Mouse (Mus musculus): ENCODE data around the gene Dot1l. TPM values are rescaled to one million over a fixed set of nuclear protein-coding genes. Genes with fewer than 3 reads are reported as not detected.

Dot1l gene
- polyA plus RNA-seq, 1 experiment from 2014 or later, result 19.2 TPM

- H3K4me3 ChIP-seq (ENCODE audit: low read length), result no peak overlapping the region
- H3K9me3 ChIP-seq (replicated peaks; ENCODE audit: control insufficient read depth, low read length), result no peaks in the 10 kb centered on the region
- H3K27ac ChIP-seq (ENCODE audit: low read length), result no peak overlapping the region
- no peaks in the 10 kb centered on the region for H3K36me3 ChIP-seq (ENCODE audit: control insufficient read depth, insufficient read depth)
- H3K4me2 ChIP-seq (ENCODE audit: low read depth, low read length), result no peak overlapping the region
- no peaks in the 10 kb centered on the region for H3K27me3 ChIP-seq (ENCODE audit: control insufficient read depth, insufficient read depth, low read length)
- no peak for ATAC-seq (replicated peaks; ENCODE audit: extremely low read depth, insufficient read depth, low FRiP score)
- 47% methylated on average over 2 of the region's 2 CpGs for WGBS
- H3K4me1 ChIP-seq (ENCODE audit: control insufficient read depth, insufficient read depth, low read length), result 0 out of 2 replicates have a peak, but pooled peaks cover 2% of the 10 kb centered on the region
- no peak overlapping the region for H3K9ac ChIP-seq (ENCODE audit: low read length)
Measured at GRCm38 (mm10) chr10:80821991-80822390, 67.0 kb downstream of the Dot1l start.

- Histone ChIP-seq H3K4me3 (ENCODE audit: low read length) (no peak overlapping the region), H3K4me2 (ENCODE audit: low read depth, low read length) (no peak overlapping the region), H3K27ac (ENCODE audit: low read length) (no peak overlapping the region), H3K4me1 (ENCODE audit: control insufficient read depth, insufficient read depth, low read length) (peaks cover 2% of the 10 kb centered on the region; the same call in 1 of the 2 replicates), H3K9ac (ENCODE audit: low read length) (no peak overlapping the region), H3K27me3 (ENCODE audit: control insufficient read depth, insufficient read depth, low read length) (no peaks in the 10 kb centered on the region), H3K36me3 (ENCODE audit: control insufficient read depth, insufficient read depth) (no peaks in the 10 kb centered on the region), H3K9me3 (replicated peaks; ENCODE audit: control insufficient read depth, low read length) (no peaks in the 10 kb centered on the region)
- 89% methylated on average over 5 of the region's 5 CpGs for WGBS
- no peak for ATAC-seq (replicated peaks; ENCODE audit: extremely low read depth, insufficient read depth, low FRiP score)
Measured at GRCm38 (mm10) chr10:80822528-80822927, 67.5 kb downstream of the Dot1l start.

- Histone ChIP-seq H3K27ac (ENCODE audit: low read length) (no peak overlapping the region), H3K4me3 (ENCODE audit: low read length) (no peak overlapping the region), H3K36me3 (ENCODE audit: control insufficient read depth, insufficient read depth) (no peaks in the 10 kb centered on the region), H3K4me2 (ENCODE audit: low read depth, low read length) (no peak overlapping the region), H3K27me3 (ENCODE audit: control insufficient read depth, insufficient read depth, low read length) (no peaks in the 10 kb centered on the region), H3K4me1 (ENCODE audit: control insufficient read depth, insufficient read depth, low read length) (peaks cover 9% of the 10 kb centered on the region), H3K9ac (ENCODE audit: low read length) (no peak overlapping the region), H3K9me3 (replicated peaks; ENCODE audit: control insufficient read depth, low read length) (no peaks in the 10 kb centered on the region)
- no peak for ATAC-seq (replicated peaks; ENCODE audit: extremely low read depth, insufficient read depth, low FRiP score)
- 81% methylated on average over 1 of the region's 1 CpGs for WGBS
Measured at GRCm38 (mm10) chr10:80823316-80823715, 68.3 kb downstream of the Dot1l start.

- no peak for ATAC-seq (replicated peaks; ENCODE audit: extremely low read depth, insufficient read depth, low FRiP score)
- no peak overlapping the region for H3K4me3 ChIP-seq (ENCODE audit: low read length)
- 56% methylated on average over 8 of the region's 8 CpGs for WGBS
- peaks cover 12% of the 10 kb centered on the region for H3K4me1 ChIP-seq (ENCODE audit: control insufficient read depth, insufficient read depth, low read length)
- H3K9ac ChIP-seq (ENCODE audit: low read length), result no peak overlapping the region
- H3K27ac ChIP-seq (ENCODE audit: low read length), result peak overlapping the region; percentile 3; the same call in 1 of the 2 replicates
- H3K36me3 ChIP-seq (ENCODE audit: control insufficient read depth, insufficient read depth), result peaks cover 3% of the 10 kb centered on the region; the same call in 1 of the 2 replicates
- no peaks in the 10 kb centered on the region for H3K9me3 ChIP-seq (replicated peaks; ENCODE audit: control insufficient read depth, low read length)
- H3K27me3 ChIP-seq (ENCODE audit: control insufficient read depth, insufficient read depth, low read length), result no peaks in the 10 kb centered on the region
- no peak overlapping the region for H3K4me2 ChIP-seq (ENCODE audit: low read depth, low read length)
Measured at GRCm38 (mm10) chr10:80823847-80824643, 69.0 kb downstream of the Dot1l start.

- Histone ChIP-seq H3K4me2 (ENCODE audit: low read depth, low read length) (no peak overlapping the region), H3K9ac (ENCODE audit: low read length) (no peak overlapping the region), H3K36me3 (ENCODE audit: control insufficient read depth, insufficient read depth) (peaks cover 10% of the 10 kb centered on the region), H3K4me3 (ENCODE audit: low read length) (no peak overlapping the region), H3K27ac (ENCODE audit: low read length) (no peak overlapping the region), H3K4me1 (ENCODE audit: control insufficient read depth, insufficient read depth, low read length) (peaks cover 19% of the 10 kb centered on the region), H3K27me3 (ENCODE audit: control insufficient read depth, insufficient read depth, low read length) (no peaks in the 10 kb centered on the region), H3K9me3 (replicated peaks; ENCODE audit: control insufficient read depth, low read length) (no peaks in the 10 kb centered on the region)
- no peak for ATAC-seq (replicated peaks; ENCODE audit: extremely low read depth, insufficient read depth, low FRiP score)
- WGBS, result 68% methylated on average over 2 of the region's 2 CpGs
Measured at GRCm38 (mm10) chr10:80824827-80825226, 69.8 kb downstream of the Dot1l start.

- peak within 1 kb of the TSS; percentile 93 for H3K4me3 ChIP-seq (ENCODE audit: low read length)
- H3K27me3 ChIP-seq (ENCODE audit: control insufficient read depth, insufficient read depth, low read length), result no peaks in the 10 kb centered on the region
- peak within 1 kb of the TSS; percentile 86 for H3K4me2 ChIP-seq (ENCODE audit: low read depth, low read length)
- no peaks in the 10 kb centered on the region for H3K9me3 ChIP-seq (replicated peaks; ENCODE audit: control insufficient read depth, low read length)
- WGBS, result under 1% methylated on average over 77 of the region's 82 CpGs
- peaks cover 15% of the 10 kb centered on the region for H3K36me3 ChIP-seq (ENCODE audit: control insufficient read depth, insufficient read depth)
- H3K9ac ChIP-seq (ENCODE audit: low read length), result peak within 1 kb of the TSS; percentile 95
- H3K4me1 ChIP-seq (ENCODE audit: control insufficient read depth, insufficient read depth, low read length), result peaks cover 31% of the 10 kb centered on the region
- H3K27ac ChIP-seq (ENCODE audit: low read length), result peak within 1 kb of the TSS; percentile 95
- ATAC-seq (replicated peaks; ENCODE audit: extremely low read depth, insufficient read depth, low FRiP score), result peak; percentile 97
Measured at GRCm38 (mm10) chr10:80826151-80827062, 71.4 kb downstream of the Dot1l start, which contains the start of gene Oaz1. Gene Oaz1 (plus strand): TSS chr10:80826656.

- Histone ChIP-seq H3K9ac (ENCODE audit: low read length) (peak overlapping the region; percentile 95), H3K9me3 (replicated peaks; ENCODE audit: control insufficient read depth, low read length) (no peaks in the 10 kb centered on the region), H3K4me3 (ENCODE audit: low read length) (peak overlapping the region; percentile 93), H3K4me1 (ENCODE audit: control insufficient read depth, insufficient read depth, low read length) (peaks cover 31% of the 10 kb centered on the region), H3K36me3 (ENCODE audit: control insufficient read depth, insufficient read depth) (peaks cover 15% of the 10 kb centered on the region), H3K27ac (ENCODE audit: low read length) (peak overlapping the region; percentile 94), H3K4me2 (ENCODE audit: low read depth, low read length) (peak overlapping the region; percentile 86), H3K27me3 (ENCODE audit: control insufficient read depth, insufficient read depth, low read length) (no peaks in the 10 kb centered on the region)
- WGBS, result 3% methylated on average over 29 of the region's 29 CpGs
- ATAC-seq (replicated peaks; ENCODE audit: extremely low read depth, insufficient read depth, low FRiP score), result no peak
Measured at GRCm38 (mm10) chr10:80827063-80827869, 72.3 kb downstream of the Dot1l start.

GRCm38 (mm10) chr10:80827870-80828420, 72.9 kb downstream of the Dot1l start:
- WGBS, result 67% methylated on average over 10 of the region's 10 CpGs

More at GRCm38 (mm10) chr10:80827870-80828420, 72.9 kb downstream of the Dot1l start:
- H3K4me2 ChIP-seq (ENCODE audit: low read depth, low read length), result peak overlapping the region; percentile 86
- no peak overlapping the region for H3K27ac ChIP-seq (ENCODE audit: low read length)
- peak overlapping the region; percentile 93 for H3K4me3 ChIP-seq (ENCODE audit: low read length)
- peaks cover 2% of the 10 kb centered on the region for H3K27me3 ChIP-seq (ENCODE audit: control insufficient read depth, insufficient read depth, low read length)
- H3K9ac ChIP-seq (ENCODE audit: low read length), result peak overlapping the region; percentile 95
- peaks cover 31% of the 10 kb centered on the region for H3K4me1 ChIP-seq (ENCODE audit: control insufficient read depth, insufficient read depth, low read length)
- peaks cover 15% of the 10 kb centered on the region for H3K36me3 ChIP-seq (ENCODE audit: control insufficient read depth, insufficient read depth)
- H3K9me3 ChIP-seq (replicated peaks; ENCODE audit: control insufficient read depth, low read length), result no peaks in the 10 kb centered on the region
- no peak for ATAC-seq (replicated peaks; ENCODE audit: extremely low read depth, insufficient read depth, low FRiP score)

Data from heart, embryonic 16.5 days (tissue).